Mouse (Mus musculus) heart, postnatal 25 days (tissue): ENCODE results near the gene Rac2. TPM values are rescaled to one million over a fixed set of nuclear protein-coding genes. Genes with fewer than 3 reads are reported as not detected.

ENCODE experiments used
- DNase-seq: peaks from one replicate; pipeline ENCODE4 v3.0.0; 2022; ENCODE audit warnings: low spot score
- intact Hi-C: fragments of 180-260 bp; cut with DNase I; formaldehyde crosslinking; loops from one replicate; pipeline ENCODE4 v1.15.1; 2025
- total RNA-seq, 2 experiments: library from RNA; stranded (reverse); gene quantifications; 2 replicates each; pipeline ENCODE4 v1.2.3; 2021

Rac2 gene
- total RNA-seq, 2 experiments from 2014 or later: 5.1 to 5.6 TPM

- intact Hi-C loops: loop anchor here (5.0 kb wide), 1 partner anchor 37 kb away; no protein-coding TSS in a partner anchor
Measured at GRCm38 (mm10) chr15:78549189-78549734, 23.3 kb downstream of the Rac2 start.

GRCm38 (mm10) chr15:78548711-78549110 lies 23.9 kb downstream of the Rac2 start:
- intact Hi-C loops: loop anchor here (5.0 kb wide), 1 partner anchor 36 kb away; no protein-coding TSS in a partner anchor
- DNase-seq: no peak

More at GRCm38 (mm10) chr15:78549189-78549734, 23.3 kb downstream of the Rac2 start:
- no peak for DNase-seq

GRCm38 (mm10) chr15:78548336-78548665 lies 24.3 kb downstream of the Rac2 start:
- intact Hi-C loops: loop anchor here (5.0 kb wide), 1 partner anchor 36 kb away; no protein-coding TSS in a partner anchor
- no peak for DNase-seq

- DNase-seq: no peak
Measured at GRCm38 (mm10) chr15:78547415-78548335, 24.9 kb downstream of the Rac2 start.

GRCm38 (mm10) chr15:78546060-78546459 lies 26.5 kb downstream of the Rac2 start:
- no peak for DNase-seq
- intact Hi-C loops: loop anchor here (5.0 kb wide), 1 partner anchor 34 kb away; no protein-coding TSS in a partner anchor

More at GRCm38 (mm10) chr15:78547415-78548335, 24.9 kb downstream of the Rac2 start:
- intact Hi-C loops: loop anchor here (5.0 kb wide), 1 partner anchor 35 kb away; no protein-coding TSS in a partner anchor

- DNase-seq: no peak
- intact Hi-C loops: loop anchor here (5.0 kb wide), 1 partner anchor 32 kb away; no protein-coding TSS in a partner anchor
Measured at GRCm38 (mm10) chr15:78544561-78545001, 28.0 kb downstream of the Rac2 start, which contains the start of gene Sstr3. Gene Sstr3, minus strand, starts transcription at chr15:78544685.

- no peak for DNase-seq
- intact Hi-C loops: no loop called here
Measured at GRCm38 (mm10) chr15:78544041-78544440, 28.5 kb downstream of the Rac2 start.

- no peak for DNase-seq
- intact Hi-C loops: no loop called here
Measured at GRCm38 (mm10) chr15:78542767-78543303, 29.7 kb downstream of the Rac2 start.

GRCm38 (mm10) chr15:78542098-78542766 lies 30.4 kb downstream of the Rac2 start:
- DNase-seq: no peak
- intact Hi-C loops: no loop called here

GRCm38 (mm10) chr15:78541606-78542005 lies 31.0 kb downstream of the Rac2 start:
- intact Hi-C loops: no loop called here
- DNase-seq: no peak

- intact Hi-C loops: no loop called here
- no peak for DNase-seq
Measured at GRCm38 (mm10) chr15:78541036-78541435, 31.5 kb downstream of the Rac2 start.

GRCm38 (mm10) chr15:78535723-78536421 lies 36.7 kb downstream of the Rac2 start:
- intact Hi-C loops: no loop called here
- no peak for DNase-seq

- intact Hi-C loops: loop anchor here (5.0 kb wide), 2 partner anchors 49 to 356 kb away; no protein-coding TSS in a partner anchor
- no peak for DNase-seq
Measured at GRCm38 (mm10) chr15:78533346-78533835, 39.2 kb downstream of the Rac2 start.

- intact Hi-C loops: loop anchor here (1.0 to 5.0 kb wide), 3 partner anchors 50 to 355 kb away; no protein-coding TSS in a partner anchor
- no peak for DNase-seq
Measured at GRCm38 (mm10) chr15:78532566-78533345, 39.8 kb downstream of the Rac2 start.

GRCm38 (mm10) chr15:78531901-78532469 lies 40.6 kb downstream of the Rac2 start:
- peak; percentile 94 for DNase-seq
- intact Hi-C loops: loop anchor here (1.0 to 5.0 kb wide), 4 partner anchors 18 to 355 kb away; no protein-coding TSS in a partner anchor

- DNase-seq: no peak
- intact Hi-C loops: loop anchor here (1.0 to 5.0 kb wide), 3 partner anchors 17 to 354 kb away; no protein-coding TSS in a partner anchor
Measured at GRCm38 (mm10) chr15:78531451-78531720, 41.2 kb downstream of the Rac2 start.

GRCm38 (mm10) chr15:78530671-78531450 lies 41.7 kb downstream of the Rac2 start, which contains the start of gene C1qtnf6:
Gene C1qtnf6, minus strand, starts transcription at chr15:78531416.
- peak; percentile 58 for DNase-seq
- intact Hi-C loops: loop anchor here (1.0 to 5.0 kb wide), 3 partner anchors 17 to 354 kb away; no protein-coding TSS in a partner anchor
